Mouse (Mus musculus) megakaryocyte, embryonic 14.5 days (primary cell): Measurements from ENCODE around the gene Nfrkb.

Experiments used
- FLI1 ChIP-seq: IDR thresholded peaks from 2 replicates; pipeline ENCODE4 v1.6.1; 2012; ENCODE audit warnings: low read length, inconsistent platforms, mixed read lengths
- GATA1 ChIP-seq: IDR thresholded peaks from 3 replicates; pipeline ENCODE4 v1.6.1; 2012; ENCODE audit warnings: mixed read lengths, low read length, inconsistent platforms, borderline replicate concordance

DNA sequence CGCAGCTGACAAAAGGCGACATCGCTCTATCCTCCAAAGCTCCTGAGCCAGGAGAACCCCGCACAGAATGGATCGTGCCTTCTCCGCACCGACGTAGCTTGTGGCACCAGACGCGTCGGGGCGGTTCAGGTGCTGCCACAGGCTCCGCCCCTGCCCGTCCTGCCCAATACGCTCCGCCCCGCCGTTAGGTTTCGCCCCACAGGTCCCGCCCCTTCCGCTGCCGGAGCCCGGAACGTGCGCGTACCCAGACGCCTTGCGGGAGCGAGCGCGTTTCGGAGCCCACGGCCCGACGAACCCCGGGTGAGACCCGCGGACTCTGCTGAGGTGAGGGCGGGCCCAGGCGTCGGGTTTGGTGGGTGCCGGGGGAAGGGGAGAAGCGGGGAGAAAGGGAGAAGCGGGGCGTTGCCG, at the start of gene Nfrkb:
- no peak for TF ChIP-seq GATA1
- TF ChIP-seq FLI1: no peak
